Mouse (Mus musculus): Measurements from ENCODE around the gene Nudt16l1.

- no peak for TF ChIP-seq POLR2A (IDR thresholded peaks at IDR 0.05; ENCODE audit: borderline replicate concordance, extremely low read depth, insufficient read depth, insufficient read length, poor library complexity, severe bottlenecking)
- no peak for TF ChIP-seq CTCF (IDR thresholded peaks at IDR 0.05; ENCODE audit: borderline replicate concordance, extremely low read depth, insufficient read depth, insufficient read length)
These were observed 39.9 kb downstream of the Nudt16l1 start for GRCm38 (mm10) chr16:4978275-4979051.

Data from brain, embryonic 14.5 days (tissue).